Mouse (Mus musculus) cerebellum, adult 18-20 months (tissue): Measurements from ENCODE around the gene Fam234b.
A peak's percentile ranks its signal among the peaks of the same experiment; 100 is the strongest.

Experiments
- DNase-seq, 2 experiments: peaks; one replicate each; pipeline ENCODE4 v3.0.0; 2021

Fam234b gene

GRCm38 (mm10) chr6:135197921-135198532 lies at the start of gene Fam234b, which contains the start of gene Hebp1:
TSS of gene Fam234b (plus strand) at chr6:135197977.
TSS of gene Hebp1 (minus strand) at chr6:135198022.
- peak; percentile 90 to 91 for DNase-seq

DNA sequence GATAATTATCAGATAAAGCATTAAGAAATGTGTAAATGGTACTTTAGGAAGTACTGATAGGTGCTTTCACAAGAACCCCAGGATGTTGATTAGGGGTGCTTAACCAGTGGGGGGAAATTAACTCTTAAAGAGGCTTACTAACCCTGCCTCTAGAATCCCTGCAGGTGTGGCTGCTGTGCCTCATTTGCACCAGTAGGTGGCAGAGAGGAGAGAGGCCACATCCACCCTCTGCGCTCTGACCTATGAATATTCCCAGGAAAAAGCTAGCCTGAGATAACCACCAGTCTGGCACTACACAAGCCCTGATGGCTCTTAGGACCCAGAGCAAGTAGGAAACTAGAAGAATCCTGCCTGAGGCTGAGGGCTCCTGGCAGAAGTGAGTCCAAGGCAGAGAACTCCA lies 49.3 kb upstream of the Fam234b start:
- DNase-seq, result peak; percentile 24 to 29

GRCm38 (mm10) chr6:135149175-135149574 lies 48.6 kb upstream of the Fam234b start:
- DNase-seq, result no peak

DNA sequence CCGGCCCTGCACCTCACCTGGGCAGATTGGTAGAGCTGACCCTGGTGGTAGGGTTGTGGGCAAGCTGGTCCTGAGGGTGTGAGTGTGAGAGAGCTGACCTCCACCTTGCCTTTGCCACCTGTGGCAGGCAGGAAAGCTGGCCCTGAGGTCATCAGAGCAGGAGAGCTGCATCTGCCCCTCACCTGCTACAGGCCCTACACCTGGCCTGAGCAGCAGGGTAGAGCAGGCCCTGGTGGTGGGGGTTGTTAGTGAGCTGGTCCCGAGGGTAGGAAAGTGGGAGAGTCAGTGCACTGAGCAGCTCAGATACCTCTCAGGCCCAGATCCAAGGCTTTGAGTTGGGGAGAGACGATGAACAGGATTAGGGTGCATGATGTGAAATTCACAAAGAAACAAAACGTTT lies 48.1 kb upstream of the Fam234b start:
- no peak for DNase-seq

GRCm38 (mm10) chr6:135150311-135150710 lies 47.5 kb upstream of the Fam234b start:
- DNase-seq, result no peak

DNA sequence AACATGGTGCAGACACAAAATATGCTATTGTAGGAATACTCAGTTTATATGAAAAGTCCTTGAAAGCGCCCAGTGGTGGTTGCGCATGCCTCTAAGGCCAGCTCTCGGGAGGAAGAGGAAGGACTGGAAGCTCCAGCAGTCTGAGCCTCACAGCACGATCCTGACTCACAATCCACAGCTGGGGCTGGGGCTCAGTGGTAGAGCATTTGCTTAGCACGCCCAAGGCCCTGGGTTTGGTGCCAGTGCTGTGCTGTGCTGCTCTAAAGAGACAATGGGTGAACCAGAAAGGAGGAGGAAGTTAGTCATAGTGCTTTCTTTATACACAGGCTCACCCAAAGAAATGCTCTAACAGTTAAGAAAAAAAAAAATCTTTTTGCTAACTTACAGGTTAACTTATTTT lies 44.1 kb upstream of the Fam234b start:
- no peak for DNase-seq

DNA sequence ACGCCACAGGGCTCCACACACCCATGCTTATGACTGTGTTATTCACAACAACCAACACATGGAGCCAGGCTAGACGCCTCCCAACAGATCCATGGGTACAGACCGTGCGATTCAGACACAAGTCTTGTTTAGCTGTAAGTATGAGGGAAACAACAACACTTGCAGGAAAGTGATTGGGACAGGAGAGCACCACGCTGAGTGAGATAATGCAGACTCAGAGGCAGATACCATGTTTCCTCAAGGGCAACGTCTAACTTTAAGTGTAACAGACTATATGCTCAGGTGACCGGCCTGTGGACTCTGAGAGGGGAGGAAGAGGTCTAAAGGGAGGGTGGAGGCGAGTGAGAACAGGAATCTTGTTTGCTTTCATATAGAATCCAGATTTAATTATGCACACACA lies 41.2 kb upstream of the Fam234b start:
- no peak for DNase-seq

- DNase-seq, result no peak
Observed at GRCm38 (mm10) chr6:135157496-135157895, 40.3 kb upstream of the Fam234b start.

- no peak for DNase-seq
Observed at GRCm38 (mm10) chr6:135158509-135158908, 39.3 kb upstream of the Fam234b start.

DNA sequence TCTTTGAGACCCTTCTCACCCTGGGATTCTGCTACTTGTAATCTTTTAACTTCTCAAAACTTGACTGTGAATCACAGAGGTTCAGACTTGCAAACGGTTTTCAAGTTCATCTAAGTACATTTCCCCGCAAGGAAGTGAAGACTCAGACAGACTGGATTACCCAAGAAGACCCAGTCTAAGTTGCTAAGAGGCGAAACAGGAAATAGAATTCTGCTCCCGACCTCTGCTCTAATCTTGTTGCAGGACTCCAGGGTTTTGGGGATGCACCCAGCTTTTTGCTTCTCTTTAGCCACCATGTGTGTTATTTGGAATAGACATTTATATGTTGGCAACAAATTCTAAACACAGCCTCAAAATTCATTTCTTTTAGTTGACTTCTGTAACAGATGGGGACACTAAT lies 36.4 kb upstream of the Fam234b start:
- no peak for DNase-seq

DNA sequence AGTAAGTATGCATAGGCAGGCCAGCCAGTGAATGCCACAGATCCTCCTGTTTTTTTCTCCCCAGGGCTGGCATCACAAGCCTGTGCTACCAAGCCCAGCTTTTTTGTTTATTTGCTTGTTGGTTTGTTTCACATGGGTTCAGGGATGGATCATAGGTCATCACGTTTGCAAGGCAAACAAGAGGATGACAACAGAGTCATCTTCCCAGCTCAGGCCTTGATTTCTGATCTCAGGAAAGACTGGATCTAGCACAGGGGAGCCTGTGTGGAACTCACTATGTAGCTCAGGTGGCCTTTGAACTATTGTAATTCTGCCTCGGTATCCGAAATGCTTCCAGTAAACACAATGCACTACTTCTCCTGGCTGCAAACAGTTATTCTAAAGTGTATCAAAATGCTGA lies 35.5 kb upstream of the Fam234b start:
- no peak for DNase-seq

- DNase-seq, result no peak
Observed at GRCm38 (mm10) chr6:135162861-135163260, 34.9 kb upstream of the Fam234b start.

DNA sequence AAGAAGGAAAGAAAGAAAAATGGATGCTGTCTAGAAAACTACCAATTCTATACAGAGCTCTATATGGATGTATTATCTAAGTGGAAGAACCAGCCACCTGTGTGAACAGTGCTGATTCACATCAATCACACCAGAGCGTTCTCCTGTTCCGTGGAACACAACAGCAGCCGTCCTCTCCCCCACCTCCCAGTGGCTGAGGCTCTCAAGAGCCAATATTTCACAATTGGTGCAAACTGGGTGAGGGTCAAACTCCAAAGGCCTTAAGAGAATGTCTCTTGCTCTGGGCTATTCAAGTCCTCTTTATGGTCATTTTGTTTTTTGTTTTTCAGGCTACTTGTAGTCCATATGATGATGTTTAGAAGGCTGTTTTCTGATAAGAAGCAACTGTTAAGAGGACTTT lies 32.6 kb upstream of the Fam234b start:
- no peak for DNase-seq

GRCm38 (mm10) chr6:135165706-135166105 lies 32.1 kb upstream of the Fam234b start:
- no peak for DNase-seq

- DNase-seq, result no peak
Observed at GRCm38 (mm10) chr6:135166262-135166661, 31.5 kb upstream of the Fam234b start.

DNA sequence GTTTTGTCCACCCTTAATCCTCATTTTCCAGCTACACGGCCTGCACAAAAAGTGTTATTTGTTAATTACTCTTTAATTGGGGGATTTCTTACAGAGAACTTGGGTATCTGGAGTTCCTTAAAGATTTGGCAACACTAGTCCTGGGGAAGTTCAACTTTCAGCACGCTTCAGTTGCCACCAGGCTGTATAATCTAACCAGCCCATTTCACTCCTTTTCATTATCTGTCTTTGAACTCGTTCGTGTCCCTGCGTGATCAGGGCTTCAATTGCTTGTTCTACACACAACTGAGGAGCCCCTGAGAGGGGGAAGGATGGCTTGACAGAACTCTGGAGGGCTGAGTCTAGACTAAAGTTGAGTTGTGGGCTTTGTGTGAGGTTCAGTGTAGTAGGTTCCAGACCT lies 31.1 kb upstream of the Fam234b start:
- no peak for DNase-seq

DNA sequence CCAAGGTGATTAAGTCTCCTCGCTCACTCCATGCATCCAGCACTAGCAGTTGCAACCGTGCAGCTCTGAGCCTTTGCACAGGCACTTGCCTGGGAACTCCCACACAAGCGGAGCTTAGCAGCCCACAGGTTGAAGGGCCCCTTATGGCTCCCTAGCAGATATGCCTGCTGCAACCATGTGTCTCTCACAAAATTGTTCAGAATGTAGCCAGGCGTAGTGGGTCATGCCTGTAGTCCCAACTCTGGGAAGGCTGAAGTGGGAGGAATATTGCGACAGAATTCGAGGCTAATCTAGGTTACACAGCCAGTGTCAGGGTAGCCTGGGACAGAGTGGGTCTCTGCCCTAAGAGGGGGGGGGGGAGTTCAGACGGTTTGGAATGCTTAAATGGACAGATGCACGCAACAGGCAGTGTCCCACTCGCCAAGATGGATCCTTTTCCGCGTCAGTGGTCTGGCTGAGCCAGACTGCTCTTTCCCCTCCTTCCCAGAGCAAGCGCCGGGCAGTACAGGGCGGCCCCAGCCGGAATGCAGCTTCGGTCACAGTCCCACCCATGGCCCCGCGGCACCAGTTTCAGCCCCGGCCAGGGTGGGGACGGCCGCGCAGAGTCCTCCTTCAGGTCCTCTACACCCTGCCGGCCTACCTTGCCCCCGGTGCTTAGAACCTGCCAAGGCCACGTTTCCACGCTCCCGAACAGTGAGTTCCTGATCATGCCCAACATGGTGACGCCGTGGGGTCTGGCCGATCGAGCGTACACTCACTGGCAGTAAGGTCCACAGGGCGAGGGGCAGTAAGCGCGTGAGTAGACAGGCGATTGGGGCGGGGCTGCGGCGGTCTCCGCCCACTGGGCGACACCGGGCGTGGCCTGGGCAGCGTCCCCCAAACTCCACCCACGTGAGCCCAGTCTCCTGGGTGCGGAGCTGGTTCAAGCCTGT lies 30.1 kb upstream of the Fam234b start:
- peak; percentile 80 to 83 for DNase-seq

- DNase-seq, result no peak
Observed at GRCm38 (mm10) chr6:135168471-135168870, 29.3 kb upstream of the Fam234b start.

DNA sequence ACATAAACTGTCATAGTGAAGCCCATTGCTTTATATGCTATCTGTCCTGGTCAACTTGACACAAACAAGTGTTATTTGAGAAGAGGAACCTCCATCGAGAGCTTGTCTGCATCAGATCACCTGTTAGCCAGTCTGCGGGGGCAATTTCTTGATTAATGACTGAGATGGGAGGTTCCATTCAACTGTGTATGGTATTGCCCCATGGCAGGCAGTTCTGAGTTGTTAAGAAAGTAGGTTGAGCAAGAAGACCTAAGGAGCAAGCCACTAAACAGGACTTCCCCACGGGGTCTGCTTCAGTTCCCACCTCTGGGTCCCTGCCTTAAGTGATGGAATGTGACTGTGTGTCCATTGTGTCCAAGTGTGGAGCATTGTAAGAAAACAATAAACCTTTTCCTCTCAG lies 28.5 kb upstream of the Fam234b start:
- no peak for DNase-seq

DNA sequence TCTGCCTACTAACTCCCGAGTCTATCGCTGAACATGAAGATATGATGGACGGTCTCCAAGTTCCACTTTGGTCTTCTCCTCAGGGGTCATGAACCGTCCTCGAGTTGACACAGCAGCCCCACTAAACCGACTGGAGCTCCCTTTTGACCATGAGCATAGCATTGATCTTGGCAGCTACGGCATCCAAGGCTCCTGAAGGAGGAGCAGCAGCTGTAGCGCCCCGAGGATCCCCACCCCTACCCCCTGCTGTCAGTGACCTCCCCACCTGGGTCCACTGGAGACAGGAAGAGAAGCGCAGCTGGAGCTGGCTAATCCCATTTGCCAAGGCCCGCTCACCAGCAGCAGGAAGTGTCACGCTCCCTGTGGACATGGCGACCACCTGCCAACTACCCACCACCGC lies 26.0 kb upstream of the Fam234b start:
- no peak for DNase-seq

DNA sequence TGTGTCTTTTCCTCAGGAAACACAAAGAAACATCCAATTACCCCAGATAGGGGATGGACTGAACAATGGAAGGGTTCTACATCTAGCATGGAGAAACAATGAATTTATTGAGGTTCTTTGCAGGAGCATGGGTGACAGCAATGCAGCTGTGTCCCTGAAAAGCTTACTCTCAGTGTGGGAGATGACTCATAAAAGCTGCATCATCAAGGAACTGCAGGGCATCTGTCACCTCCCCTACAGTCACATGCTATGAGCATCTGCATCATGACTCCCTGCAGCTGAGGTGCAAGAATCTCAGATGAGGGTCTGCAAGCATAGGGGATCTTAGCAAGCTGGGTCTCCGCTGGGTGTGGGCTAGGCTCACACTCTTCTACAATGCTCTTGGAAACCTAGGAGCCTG lies 22.8 kb upstream of the Fam234b start:
- DNase-seq, result no peak

DNA sequence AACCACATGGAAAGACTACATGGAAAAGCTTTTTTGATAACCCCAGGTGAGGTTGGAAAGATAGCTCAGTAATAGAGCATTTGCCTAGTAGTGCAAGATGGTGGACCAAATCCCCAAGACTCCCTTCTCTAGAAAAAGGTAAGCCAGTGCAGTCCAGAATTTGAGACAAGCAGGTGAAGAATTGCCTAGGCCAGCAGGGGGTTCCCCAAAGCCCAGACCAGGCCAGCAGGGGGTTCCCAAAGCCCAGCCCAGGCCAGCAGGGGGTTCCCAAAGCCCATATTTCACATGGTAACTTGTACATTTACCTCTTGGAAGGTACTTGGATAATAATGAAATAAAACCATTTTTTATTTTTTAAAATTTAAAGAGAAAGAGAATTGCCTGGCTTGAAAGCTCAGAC lies 20.5 kb upstream of the Fam234b start:
- no peak for DNase-seq

GRCm38 (mm10) chr6:135178599-135178998 lies 19.2 kb upstream of the Fam234b start:
- DNase-seq, result no peak

DNA sequence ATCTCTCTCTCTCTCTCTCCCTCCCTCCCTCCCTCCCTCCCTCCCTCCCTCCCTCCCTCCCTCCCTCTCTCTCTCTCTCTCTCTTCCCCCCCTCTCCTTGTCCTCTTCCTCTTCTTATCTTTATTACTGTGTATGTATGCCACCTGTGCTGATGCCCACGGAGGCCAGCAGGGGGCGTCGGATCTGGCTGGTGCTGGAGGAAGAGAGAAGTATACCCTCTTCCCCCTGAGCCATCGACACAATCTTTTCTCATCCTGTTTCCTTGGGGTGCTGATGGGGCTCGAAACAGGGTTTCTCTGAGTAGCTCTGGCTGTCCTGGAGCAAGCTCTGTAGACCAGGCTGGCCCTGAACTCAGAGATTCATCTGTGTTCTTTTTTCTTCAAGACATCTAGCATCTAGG lies 14.9 kb upstream of the Fam234b start:
- DNase-seq, result no peak
